Mouse (Mus musculus) activated CD4-positive, CD25-positive, alpha-beta regulatory T cell, adult 4 months (primary cell): ENCODE data around the gene Anapc15-ps. TPM values are rescaled to one million over a fixed set of nuclear protein-coding genes. Genes with fewer than 3 reads are reported as not detected.
A peak's percentile ranks its signal among the peaks of the same experiment; 100 is the strongest.

Experiments
- ATAC-seq: one replicate; pipeline ENCODE4 v1.8.0; 2017
- polyA plus RNA-seq, 2 experiments: library from polyadenylated mRNA; unstranded; fragments of 100-300 nt; shearing (Covaris generic); gene quantifications; one replicate each; pipeline ENCODE4 v1.2.1; 2017

Gene Anapc15-ps
- polyA plus RNA-seq, 2 experiments from 2014 or later, result not detected

- no peak for ATAC-seq
Observed at GRCm38 (mm10) chr10:95689833-95690232, 16.6 kb upstream of the Anapc15-ps start.

- ATAC-seq, result no peak
Observed at GRCm38 (mm10) chr10:95689058-95689457, 15.8 kb upstream of the Anapc15-ps start.

- ATAC-seq, result no peak
Observed at GRCm38 (mm10) chr10:95687558-95688141, 14.4 kb upstream of the Anapc15-ps start.

GRCm38 (mm10) chr10:95686041-95686440 is 12.8 kb upstream of the Anapc15-ps start:
- no peak for ATAC-seq

GRCm38 (mm10) chr10:95684782-95685555 is 11.7 kb upstream of the Anapc15-ps start:
- ATAC-seq, result no peak

GRCm38 (mm10) chr10:95684250-95684649 is 11.0 kb upstream of the Anapc15-ps start:
- ATAC-seq, result no peak

GRCm38 (mm10) chr10:95683735-95684134 is 10.5 kb upstream of the Anapc15-ps start:
- ATAC-seq, result no peak

GRCm38 (mm10) chr10:95682964-95683363 is 9.7 kb upstream of the Anapc15-ps start:
- no peak for ATAC-seq

GRCm38 (mm10) chr10:95682091-95682740 is 9.0 kb upstream of the Anapc15-ps start:
- no peak for ATAC-seq

- no peak for ATAC-seq
Observed at GRCm38 (mm10) chr10:95681481-95681880, 8.2 kb upstream of the Anapc15-ps start.

- ATAC-seq, result no peak
Observed at GRCm38 (mm10) chr10:95681058-95681440, 7.8 kb upstream of the Anapc15-ps start.

- no peak for ATAC-seq
Observed at GRCm38 (mm10) chr10:95680153-95681057, 7.2 kb upstream of the Anapc15-ps start.

- no peak for ATAC-seq
Observed at GRCm38 (mm10) chr10:95679131-95679530, 5.9 kb upstream of the Anapc15-ps start.

GRCm38 (mm10) chr10:95678661-95679060 is 5.4 kb upstream of the Anapc15-ps start:
- no peak for ATAC-seq

- ATAC-seq, result no peak
Observed at GRCm38 (mm10) chr10:95678241-95678640, 5.0 kb upstream of the Anapc15-ps start.

- ATAC-seq, result peak; percentile 77
Observed at GRCm38 (mm10) chr10:95677356-95678109, 4.3 kb upstream of the Anapc15-ps start.

- ATAC-seq, result no peak
Observed at GRCm38 (mm10) chr10:95676991-95677355, 3.7 kb upstream of the Anapc15-ps start.

GRCm38 (mm10) chr10:95676387-95676786 is 3.1 kb upstream of the Anapc15-ps start:
- ATAC-seq, result no peak

- ATAC-seq, result no peak
Observed at GRCm38 (mm10) chr10:95670781-95671780, 2.2 kb downstream of the Anapc15-ps start.

- no peak for ATAC-seq
Observed at GRCm38 (mm10) chr10:95669872-95670271, 3.4 kb downstream of the Anapc15-ps start.

GRCm38 (mm10) chr10:95669034-95669433 is 4.2 kb downstream of the Anapc15-ps start:
- ATAC-seq, result no peak
